Mouse (Mus musculus) kidney, postnatal 0 days (tissue): Measurements from ENCODE around the gene 1700018F24Rik. TPM values are rescaled to one million over a fixed set of nuclear protein-coding genes. Genes with fewer than 3 reads are reported as not detected.

Source experiments
- ATAC-seq: fragments of 200-750 bp; cut with Nextera tagmentation; replicated peaks from 2 replicates; pipeline ENCODE4 v1.8.0; 2017; ENCODE audit warnings: low read depth, moderate number of reproducible peaks, moderate TSS enrichment, moderate library complexity; ENCODE audit not compliant: low FRiP score
- DNase-seq: peaks from one replicate; pipeline ENCODE4 v3.0.0-alpha.2; 2016; ENCODE audit warnings: low spot score
- H3K27ac ChIP-seq: fragments of 300-500 bp; sonication (generic); 2 replicates; pipeline ENCODE4 v1.5.1; 2014; ENCODE audit warnings: mild to moderate bottlenecking
- H3K27me3 ChIP-seq: fragments of 300-500 bp; sonication (generic); 2 replicates; pipeline ENCODE4 v1.6.1; 2014; ENCODE audit warnings: low read length, mixed read lengths; ENCODE audit not compliant: insufficient read depth
- H3K36me3 ChIP-seq: fragments of 300-500 bp; sonication (generic); 2 replicates; pipeline ENCODE4 v1.6.1; 2014; ENCODE audit warnings: low read length, mixed read lengths; ENCODE audit not compliant: insufficient read depth
- H3K4me1 ChIP-seq: fragments of 300-500 bp; sonication (generic); replicated peaks from 2 replicates; pipeline ENCODE4 v1.6.1; 2014; ENCODE audit warnings: antibody characterized with exemption, low read length, mixed read lengths; ENCODE audit not compliant: insufficient read depth
- H3K4me2 ChIP-seq: fragments of 300-500 bp; sonication (generic); 2 replicates; pipeline ENCODE4 v1.6.1; 2014; ENCODE audit warnings: mild to moderate bottlenecking, low read length, moderate library complexity, mixed read lengths
- H3K4me3 ChIP-seq: fragments of 300-500 bp; sonication (generic); replicated peaks from 2 replicates; pipeline ENCODE4 v1.5.1; 2014; ENCODE audit warnings: low read depth, low read length
- H3K9ac ChIP-seq: fragments of 300-500 bp; sonication (generic); 2 replicates; pipeline ENCODE4 v1.6.1; 2014; ENCODE audit warnings: low read depth, low read length
- H3K9me3 ChIP-seq: fragments of 300-500 bp; sonication (generic); replicated peaks from 2 replicates; pipeline ENCODE4 v1.6.1; 2016; ENCODE audit warnings: low read length, inconsistent platforms, mixed read lengths
- CTCF ChIP-seq: IDR thresholded peaks from 2 replicates; pipeline ENCODE4 v1.5.1; 2016; ENCODE audit warnings: antibody characterized with exemption, low read depth, mild to moderate bottlenecking, moderate library complexity
- WGBS: fragments of 180-500 bp; shearing (Covaris S2); extraction: QIAGEN DNeasy Blood & Tissue Kit; methylation state at CpG from one replicate; pipeline ENCODE4 v1.1.7; 2014; 5-methylcytosine and 5-hydroxymethylcytosine counted together
- polyA plus RNA-seq: library from polyadenylated mRNA; unstranded; fragments of >200 nt; fragmentation: Nextera tagmentation; extraction: Ambion mirVana; gene quantifications from 2 replicates; pipeline ENCODE4 v1.2.1, GENCODE M21; 2015

1700018F24Rik gene
- polyA plus RNA-seq, 1 experiment from 2014 or later, result not detected

DNA sequence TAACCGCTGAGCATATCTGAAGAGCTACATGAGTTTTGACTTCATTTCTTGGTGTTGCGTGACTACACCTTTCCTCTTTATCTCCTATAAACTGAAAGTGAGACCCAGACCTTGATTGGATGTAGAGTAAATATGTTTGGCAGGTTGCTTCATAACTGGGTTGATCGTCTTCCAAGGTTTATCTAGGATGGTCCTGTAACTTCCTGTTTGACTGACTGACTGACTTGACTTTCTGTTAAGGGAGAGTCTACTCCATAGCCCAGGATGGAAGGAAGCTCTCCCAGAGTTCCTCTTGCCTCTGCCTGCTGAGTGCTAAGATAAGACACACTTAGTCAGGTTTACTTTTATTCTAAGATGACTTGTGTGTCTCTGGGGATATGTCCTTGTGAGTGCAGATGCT, 47.1 kb downstream of the 1700018F24Rik start:
- TF ChIP-seq CTCF, result no peak
- peaks cover 15% of the 10 kb centered on the region for H3K36me3 ChIP-seq
- H3K4me3 ChIP-seq, result no peak overlapping the region
- no peaks in the 10 kb centered on the region; the same call in 1 of the 2 replicates for H3K9me3 ChIP-seq
- no peak overlapping the region for H3K4me2 ChIP-seq
- no peak overlapping the region for H3K27ac ChIP-seq
- H3K9ac ChIP-seq, result no peak overlapping the region
- 88% methylated on average over 3 of the region's 3 CpGs for WGBS
- no peaks in the 10 kb centered on the region for H3K27me3 ChIP-seq
- DNase-seq (no peak), ATAC-seq (no peak)
- peaks cover 2% of the 10 kb centered on the region; the same call in 1 of the 2 replicates for H3K4me1 ChIP-seq

Other genes starting within 250 kb of the 1700018F24Rik start
- 12.6 and 13.4 TPM in 2 replicates for gene Smurf1, start 77.1 kb upstream of the 1700018F24Rik start, polyA plus RNA-seq
- not detected in 2 replicates for gene Gm4871, start 10.2 kb upstream of the 1700018F24Rik start, polyA plus RNA-seq
- gene Arpc1a, start 40.8 kb downstream of the 1700018F24Rik start, polyA plus RNA-seq, result 145 and 156 TPM in 2 replicates
- not detected in 2 replicates for gene Kpna7, start 41.0 kb downstream of the 1700018F24Rik start, polyA plus RNA-seq
- 261 and 283 TPM in 2 replicates for gene Arpc1b, start 71.2 kb downstream of the 1700018F24Rik start, polyA plus RNA-seq
- gene Pdap1, start 97.2 kb downstream of the 1700018F24Rik start, polyA plus RNA-seq, result 89.9 and 95.7 TPM in 2 replicates
- gene Bud31, start 97.4 kb downstream of the 1700018F24Rik start, polyA plus RNA-seq, result 185 and 186 TPM in 2 replicates
- 14.7 and 15.2 TPM in 2 replicates for gene Ptcd1, start 124.1 kb downstream of the 1700018F24Rik start, polyA plus RNA-seq
- gene Cpsf4, start 124.2 kb downstream of the 1700018F24Rik start, polyA plus RNA-seq, result 35.5 and 38.5 TPM in 2 replicates
- 678 and 711 TPM in 2 replicates for gene Atp5j2, start 149.1 kb downstream of the 1700018F24Rik start, polyA plus RNA-seq
- gene Zkscan14, start 158.9 kb downstream of the 1700018F24Rik start, polyA plus RNA-seq, result 10.1 and 11.5 TPM in 2 replicates
- 10.4 and 10.8 TPM in 2 replicates for gene Zkscan5, start 161.6 kb downstream of the 1700018F24Rik start, polyA plus RNA-seq
- gene Zfp655, start 188.7 kb downstream of the 1700018F24Rik start, polyA plus RNA-seq, result 30.6 and 37.8 TPM in 2 replicates
- gene Zscan25, start 237.5 kb downstream of the 1700018F24Rik start, polyA plus RNA-seq, result 0.26 and 0.57 TPM in 2 replicates